Mouse (Mus musculus) olfactory bulb, adult 2 months (tissue): ENCODE measurements around the gene Gm45213. TPM values are rescaled to one million over a fixed set of nuclear protein-coding genes. Genes with fewer than 3 reads are reported as not detected.
"Not testable (repeated sequence)": the region's sequence is repeated elsewhere in the genome, so short reads cannot be mapped to it uniquely, and the experiment has no call there.

Source experiments
- H3K27ac ChIP-seq: fragments of 200-500 bp; 2 replicates; pipeline ENCODE4 v1.5.1; 2012; ENCODE audit warnings: low read depth, low read length; ENCODE audit not compliant: insufficient read depth
- H3K4me1 ChIP-seq: fragments of 200-500 bp; 2 replicates; pipeline ENCODE4 v1.6.1; 2012; ENCODE audit warnings: low read length; ENCODE audit not compliant: control insufficient read depth, insufficient read depth
- H3K4me3 ChIP-seq: fragments of 200-500 bp; 2 replicates; pipeline ENCODE4 v1.5.1; 2012; ENCODE audit warnings: mild to moderate bottlenecking, low read depth, low read length, moderate library complexity; ENCODE audit not compliant: insufficient read depth
- CTCF ChIP-seq: fragments of 200-500 bp; IDR thresholded peaks from 2 replicates; pipeline ENCODE4 v1.5.1; 2012; ENCODE audit warnings: low read depth, mild to moderate bottlenecking, low read length, moderate library complexity; ENCODE audit not compliant: insufficient read depth
- POLR2A ChIP-seq: fragments of 200-500 bp; IDR thresholded peaks from 2 replicates; pipeline ENCODE4 v1.6.1; 2012; ENCODE audit warnings: mild to moderate bottlenecking, low read depth, low read length, moderate library complexity; ENCODE audit not compliant: insufficient read depth
- WGBS: fragments of 180-500 bp; shearing (Covaris S2); methylation state at CpG from one replicate; pipeline ENCODE4 v1.1.7; 2018; 5-methylcytosine and 5-hydroxymethylcytosine counted together
- polyA plus RNA-seq: library from polyadenylated mRNA; stranded (reverse); fragments of >200 nt; gene quantifications from 2 replicates; pipeline ENCODE4 v1.2.4, GENCODE M21; 2012; ENCODE audit warnings: low replicate concordance; ENCODE audit not compliant: missing spikeins, insufficient read depth, insufficient read length

Gene Gm45213
- polyA plus RNA-seq, 1 experiment: not detected

GRCm38 (mm10) chr7:66046921-66047918 is 3.8 kb downstream of the Gm45213 start:
- H3K4me3 ChIP-seq: no peak overlapping the region
- TF ChIP-seq POLR2A (no peak), CTCF (no peak)
- 73% methylated on average over 17 of the region's 17 CpGs for WGBS

GRCm38 (mm10) chr7:66047975-66048374 is 4.6 kb downstream of the Gm45213 start:
- Histone ChIP-seq H3K27ac (no peak overlapping the region), H3K4me1 (peaks cover 27% of the 10 kb centered on the region), H3K4me3 (no peak overlapping the region)
- 86% methylated on average over 4 of the region's 4 CpGs for WGBS
- TF ChIP-seq CTCF (no peak), POLR2A (no peak)

More at GRCm38 (mm10) chr7:66046921-66047918, 3.8 kb downstream of the Gm45213 start:
- Histone ChIP-seq H3K27ac (no peak overlapping the region), H3K4me1 (peaks cover 27% of the 10 kb centered on the region)

GRCm38 (mm10) chr7:66048446-66049230 is 5.2 kb downstream of the Gm45213 start:
- Histone ChIP-seq H3K4me3 (no peak overlapping the region), H3K4me1 (peaks cover 24% of the 10 kb centered on the region), H3K27ac (no peak overlapping the region)
- 87% methylated on average over 12 of the region's 12 CpGs for WGBS
- TF ChIP-seq POLR2A (no peak), CTCF (no peak)

GRCm38 (mm10) chr7:66053946-66054483 is 10.6 kb downstream of the Gm45213 start:
- 91% methylated on average over 4 of the region's 4 CpGs for WGBS
- H3K4me3 ChIP-seq: no peak overlapping the region
- TF ChIP-seq CTCF (no peak), POLR2A (no peak)
- no peaks in the 10 kb centered on the region for H3K4me1 ChIP-seq
- H3K27ac ChIP-seq: no peak overlapping the region

- not testable (repeated sequence) for H3K27ac ChIP-seq, H3K4me1 ChIP-seq, H3K4me3 ChIP-seq
- 0% methylated on average over 2 of the region's 2 CpGs for WGBS
Observed at GRCm38 (mm10) chr7:66055356-66055755, 12.0 kb downstream of the Gm45213 start.

- Histone ChIP-seq H3K27ac (no peak within 1 kb of the TSS), H3K4me3 (peak within 1 kb of the TSS; percentile 74; the same call in 1 of the 2 replicates), H3K4me1 (peaks cover 2% of the 10 kb centered on the region; the same call in 1 of the 2 replicates)
- WGBS: 74% methylated on average over 1 of the region's 1 CpGs
- TF ChIP-seq CTCF: no peak
- no peak for TF ChIP-seq POLR2A
Observed at GRCm38 (mm10) chr7:66058703-66059102, 15.3 kb downstream of the Gm45213 start, which contains the start of gene Snrpa1. Gene Snrpa1 (plus strand): TSS chr7:66059003.

GRCm38 (mm10) chr7:66060066-66060956 is 16.9 kb downstream of the Gm45213 start:
- under 1% methylated on average over 64 of the region's 64 CpGs for WGBS
- H3K4me1 ChIP-seq: peaks cover 2% of the 10 kb centered on the region; the same call in 1 of the 2 replicates
- TF ChIP-seq CTCF (no peak), POLR2A (peak; percentile 70)
- H3K4me3 ChIP-seq: peak overlapping the region; percentile 74
- H3K27ac ChIP-seq: no peak overlapping the region

- Histone ChIP-seq H3K4me1 (peaks cover 2% of the 10 kb centered on the region; the same call in 1 of the 2 replicates), H3K4me3 (peak overlapping the region; percentile 74), H3K27ac (no peak overlapping the region)
- WGBS: under 1% methylated on average over 14 of the region's 14 CpGs
- TF ChIP-seq POLR2A: no peak
- TF ChIP-seq CTCF: no peak
Observed at GRCm38 (mm10) chr7:66061057-66061456, 17.7 kb downstream of the Gm45213 start.
